Mouse (Mus musculus) layer of hippocampus, postnatal 14 days (tissue): ENCODE results near the gene Gm3646. TPM values are rescaled to one million over a fixed set of nuclear protein-coding genes. Genes with fewer than 3 reads are reported as not detected.

Experiments used
- DNase-seq, 2 experiments: peaks; one replicate each; pipeline ENCODE4 v3.0.0; 2021 to 2022; ENCODE audit warnings: low spot score in 2 of 2, mixed read lengths in 1 of 2
- total RNA-seq, 2 experiments: library from RNA; stranded (reverse); gene quantifications; 2 replicates each; pipeline ENCODE4 v1.2.3; 2021

Gm3646 gene
- total RNA-seq, 2 experiments from 2014 or later, result not detected

- DNase-seq, result no peak
These were observed 23.3 kb downstream of the Gm3646 start for GRCm38 (mm10) chr1:39781835-39782234.

DNA sequence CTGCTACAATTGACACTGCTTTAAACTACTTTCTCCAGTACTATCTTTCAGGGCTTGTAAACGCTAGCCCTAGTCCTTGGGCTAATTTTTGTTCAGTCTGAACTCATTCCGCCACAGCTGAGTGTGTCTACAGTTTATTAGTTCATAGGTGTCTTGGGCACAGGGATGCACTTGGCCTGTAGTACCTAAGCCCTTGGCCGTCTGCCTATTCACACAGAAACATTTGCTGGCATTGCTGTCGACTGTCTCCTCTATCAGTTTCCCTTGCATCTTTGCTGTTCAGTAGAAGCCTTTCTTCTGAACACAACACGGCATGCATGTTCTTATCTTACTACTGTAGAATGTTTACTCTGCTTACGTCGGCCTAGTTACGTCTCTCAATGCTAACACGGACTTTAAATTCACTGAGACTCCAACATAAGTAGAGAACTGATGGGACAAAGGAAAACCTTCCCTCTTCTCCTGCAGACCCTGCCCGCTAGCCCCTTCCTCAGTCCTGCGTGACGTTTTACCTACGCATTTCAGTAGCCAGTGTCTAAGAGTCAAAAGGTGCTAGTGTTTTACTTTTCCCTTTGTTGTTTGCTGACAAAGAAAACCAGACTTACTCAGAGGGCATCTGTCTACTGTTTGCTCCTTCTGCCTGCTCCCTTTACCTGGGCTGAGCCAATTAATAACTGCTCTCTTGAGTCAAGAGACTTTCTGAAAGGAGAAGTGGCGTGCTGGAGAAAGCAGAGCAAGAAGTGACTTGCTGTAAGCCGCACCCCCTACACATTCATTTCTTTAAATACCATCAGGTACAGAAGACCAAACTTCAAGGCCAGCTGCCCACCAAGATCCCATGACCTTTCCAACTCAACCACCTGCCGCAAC lies 25.8 kb downstream of the Gm3646 start:
- DNase-seq, result no peak

- DNase-seq, result peak; percentile 15 to 50
These were observed 31.0 kb downstream of the Gm3646 start for GRCm38 (mm10) chr1:39773991-39774729.

GRCm38 (mm10) chr1:39773551-39773950 lies 31.6 kb downstream of the Gm3646 start:
- no peak for DNase-seq

DNA sequence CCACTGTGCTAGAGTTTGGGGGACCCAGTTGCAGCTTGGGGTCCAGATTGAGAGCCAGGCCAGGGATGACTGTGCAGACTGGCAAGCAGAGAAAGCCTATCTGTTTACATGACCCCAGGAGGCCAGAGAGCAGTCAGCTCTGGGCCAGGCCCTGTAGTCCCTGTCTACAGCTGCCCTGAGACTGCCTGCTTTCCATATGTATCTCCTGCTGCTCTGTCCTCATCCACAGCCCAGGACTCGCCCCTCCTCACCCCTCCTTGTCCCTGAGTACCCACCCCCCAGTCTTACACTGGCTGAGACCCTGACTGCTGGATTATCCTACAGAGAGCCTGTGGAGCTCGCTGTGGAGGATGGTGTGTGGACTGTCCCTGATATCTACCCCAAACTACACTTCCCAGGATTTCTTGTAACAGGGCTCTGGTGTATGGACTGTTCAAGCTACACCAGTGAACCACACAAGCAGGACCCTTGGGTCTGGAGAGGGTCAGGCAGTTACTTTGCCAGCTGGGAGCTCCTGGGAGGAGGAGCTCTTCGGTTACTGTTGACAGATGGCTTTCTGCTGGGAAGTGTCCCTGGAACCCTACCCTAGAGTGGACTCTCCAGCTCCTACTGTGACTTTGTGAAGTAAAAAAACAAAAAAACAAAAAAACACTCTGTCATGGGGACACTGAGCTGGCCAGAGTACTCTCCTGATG lies 32.6 kb downstream of the Gm3646 start:
- DNase-seq, result no peak

DNA sequence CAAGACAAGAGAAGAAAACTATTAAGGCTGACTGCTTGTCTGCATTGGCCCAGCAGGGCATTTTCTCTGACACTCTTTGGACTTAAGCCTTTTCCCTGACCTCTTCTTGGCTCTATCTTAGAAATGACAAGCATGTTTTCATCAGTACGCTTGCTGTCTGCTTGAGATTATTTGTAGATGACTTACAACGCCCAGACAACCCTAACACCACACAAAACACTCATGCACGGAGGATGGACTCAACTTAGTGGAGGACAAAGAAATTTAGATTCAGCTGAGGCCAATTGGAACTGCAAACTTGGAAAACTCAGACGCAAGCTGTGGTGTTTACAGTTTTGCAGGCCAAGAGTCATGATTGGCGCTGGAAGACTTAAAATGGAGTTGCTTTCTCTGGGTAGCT lies 34.7 kb downstream of the Gm3646 start:
- DNase-seq, result no peak

GRCm38 (mm10) chr1:39768017-39768416 lies 37.1 kb downstream of the Gm3646 start:
- no peak for DNase-seq

DNA sequence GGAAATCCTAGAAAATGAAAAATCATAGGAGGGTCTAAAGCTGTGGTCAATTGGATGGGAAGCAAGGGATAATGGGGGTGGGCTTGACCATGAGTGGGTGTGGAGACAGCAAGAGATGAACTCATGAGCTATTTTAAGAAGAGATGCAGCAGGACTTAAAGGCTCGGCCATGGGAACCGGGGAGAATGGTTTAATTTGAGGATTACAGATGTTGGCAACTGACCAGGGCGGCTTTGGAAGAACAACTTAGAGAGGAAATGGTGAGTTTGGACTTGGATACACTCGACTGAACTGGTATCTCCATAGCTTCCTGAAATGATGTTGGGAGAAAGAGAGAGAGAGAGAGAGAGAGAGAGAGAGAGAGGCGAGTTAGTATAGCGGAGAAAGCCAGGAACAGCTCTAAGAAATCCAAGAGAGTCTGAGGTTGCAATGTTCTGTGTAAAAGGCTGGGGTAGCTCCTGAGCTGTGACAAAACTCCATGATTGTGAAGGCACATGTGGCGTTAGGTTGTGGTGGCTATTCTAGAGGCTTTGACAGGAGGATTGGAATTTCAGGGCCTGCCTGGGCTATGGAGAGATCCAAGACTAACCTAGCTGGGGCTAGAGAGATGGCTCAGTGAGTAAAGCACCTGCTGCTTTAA lies 39.2 kb downstream of the Gm3646 start:
- DNase-seq, result no peak

- DNase-seq, result peak; percentile 41 to 81
These were observed 43.1 kb downstream of the Gm3646 start for GRCm38 (mm10) chr1:39762025-39762370.

GRCm38 (mm10) chr1:39761211-39762024 lies 43.7 kb downstream of the Gm3646 start:
- peak; percentile 66 to 72 for DNase-seq

GRCm38 (mm10) chr1:39760181-39760715 lies 44.9 kb downstream of the Gm3646 start:
- no peak for DNase-seq

- no peak for DNase-seq
These were observed 45.6 kb downstream of the Gm3646 start for GRCm38 (mm10) chr1:39759231-39760175.

DNA sequence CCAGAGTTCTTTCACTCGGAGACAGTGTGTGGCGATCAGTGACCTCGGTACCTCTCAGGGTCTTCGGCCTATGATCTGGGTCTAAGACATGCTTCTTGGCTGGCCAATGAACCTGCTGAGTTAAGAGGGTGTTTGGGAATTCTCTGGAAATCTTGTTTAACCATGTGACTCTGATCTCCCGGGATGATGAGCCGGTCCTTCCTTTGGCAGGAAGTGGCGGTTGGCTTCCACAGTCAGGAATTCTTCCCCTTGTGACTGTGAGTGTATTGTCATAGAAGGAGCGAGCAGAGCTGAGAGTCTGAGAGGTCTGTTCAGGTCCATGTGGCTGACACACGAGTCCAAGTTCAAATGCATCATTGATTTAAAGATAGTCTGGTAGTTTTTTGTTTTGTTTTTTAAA lies 46.9 kb downstream of the Gm3646 start:
- no peak for DNase-seq

- no peak for DNase-seq
These were observed 48.2 kb downstream of the Gm3646 start for GRCm38 (mm10) chr1:39756952-39757351.

DNA sequence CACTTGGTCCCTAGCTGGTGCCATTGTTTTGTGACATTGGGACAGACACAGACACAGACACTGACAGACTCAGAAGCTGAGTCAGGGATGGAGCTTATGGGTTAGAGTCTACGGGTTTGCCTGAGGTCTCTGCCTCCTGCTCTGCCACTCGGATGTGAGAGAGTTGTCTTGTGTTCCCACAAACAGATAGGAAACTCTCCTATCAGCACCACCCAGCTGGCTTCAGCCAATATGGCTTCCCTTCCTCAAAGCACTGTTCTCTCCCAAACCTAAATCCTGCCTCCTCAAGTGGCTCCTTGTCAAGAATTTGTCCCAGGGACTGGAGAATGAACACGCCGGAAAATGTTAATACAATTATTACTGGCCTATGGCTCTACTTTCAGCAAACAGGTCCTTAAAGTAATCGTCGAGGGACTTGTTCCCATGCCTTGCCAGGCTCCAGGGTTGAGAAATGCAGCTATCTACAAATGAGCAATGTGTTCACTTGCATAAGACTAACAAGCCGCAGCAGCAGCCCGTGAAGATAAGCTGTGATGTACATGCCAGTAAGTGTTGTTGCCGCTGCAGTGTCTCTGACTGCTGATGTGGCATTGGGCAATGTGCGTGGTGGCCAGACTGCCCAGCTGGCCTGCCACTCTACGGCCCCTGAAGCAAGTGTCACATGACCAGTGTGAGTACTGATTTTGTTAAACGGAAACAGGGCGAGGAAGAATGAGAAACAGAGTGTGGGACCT lies 50.7 kb downstream of the Gm3646 start:
- no peak for DNase-seq
